Mouse (Mus musculus): ENCODE measurements at regions not wholly inside any gene's neighbourhood (a gene's known extent, or its start where the extent isn't known, plus 50 kb on each side); places are given as distances from the start of the nearest gene placed in this dataset.

DNA sequence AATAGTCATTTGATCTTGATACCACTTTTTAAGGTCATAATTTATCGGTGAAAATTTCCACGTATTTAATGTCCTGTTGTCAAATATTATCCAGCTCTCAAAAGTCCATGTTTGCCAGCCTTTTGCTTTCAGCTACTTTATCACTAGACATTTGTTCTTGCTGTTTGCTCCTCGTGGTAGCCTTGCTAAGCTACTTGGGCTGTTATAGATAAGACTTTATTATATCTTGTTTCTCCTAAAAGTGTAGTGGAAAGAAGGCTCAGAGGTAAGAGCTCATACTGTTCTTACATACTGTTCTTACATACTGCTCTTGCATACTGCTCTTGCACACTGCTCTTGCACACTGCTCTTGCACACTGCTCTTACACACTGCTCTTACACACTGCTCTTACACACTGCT is 93.3 kb upstream of the Mon1b start:
- TF ChIP-seq POLR2A (IDR thresholded peaks at IDR 0.05; ENCODE audit: low read depth, low read length), result no peak
- no peak for TF ChIP-seq EP300 (IDR thresholded peaks at IDR 0.05; ENCODE audit: low read length)
- no peak for TF ChIP-seq MAX (IDR thresholded peaks at IDR 0.05; ENCODE audit: low read length)

Data from CH12.LX (cell line).